9 mouse cellular contexts compared by ENCODE assay signal in the genomic region with DNA sequence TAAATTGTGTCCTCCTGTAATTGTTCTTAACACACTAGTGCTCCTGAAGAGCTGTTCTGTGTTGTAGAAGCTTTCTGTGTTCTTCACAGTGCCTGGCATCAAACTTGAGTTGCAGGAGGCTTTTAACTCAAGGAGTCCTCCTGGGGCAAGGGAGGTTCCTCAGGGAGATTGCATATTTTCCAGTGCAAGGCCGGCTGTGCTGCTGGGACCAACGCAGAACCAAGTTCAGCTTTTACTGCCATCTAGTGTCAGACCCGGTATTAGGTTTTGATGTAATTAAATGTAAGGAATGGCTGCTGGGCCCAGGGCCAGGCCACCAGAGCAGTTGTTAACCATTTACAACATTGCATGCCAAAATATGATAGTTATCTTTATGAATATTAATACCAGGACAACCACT.
A peak's percentile ranks its signal among the peaks of the same experiment; 100 is the strongest.
DNase-seq lines count a peak whose midpoint lies in the region; ATAC-seq and TF ChIP-seq lines count a peak whose summit lies in the region.
"Had no signal": no experiment of that assay in that cellular context is flagged by ENCODE, and none has a peak within 500 bp of the region (broad histone marks: within the 10 kb centered on the region; RNA-seq: fewer than 3 reads in every experiment).

No protein-coding gene starts in this region.

- no peaks in the 10 kb centered on the region for H3K9me3 ChIP-seq in heart, embryonic 10.5 days
- H3K9me3 ChIP-seq in heart, postnatal 0 days (replicated peaks; ENCODE audit: control insufficient read depth, low read length): no peaks in the 10 kb centered on the region
- no peaks in the 10 kb centered on the region for H3K9me3 ChIP-seq in lung, embryonic 16.5 days (ENCODE audit: control insufficient read depth, low read length)
- H3K9me3 ChIP-seq: midbrain, embryonic 12.5 days had no signal

- 2% methylated on average over 3 of the region's 3 CpGs for WGBS in heart, embryonic 10.5 days
- 0% methylated on average over 3 of the region's 3 CpGs for WGBS in heart, postnatal 0 days
- 0% methylated on average over 3 of the region's 3 CpGs for WGBS in lung, embryonic 16.5 days

- H3K27me3 ChIP-seq in heart, embryonic 10.5 days (ENCODE audit: insufficient read depth, poor library complexity, severe bottlenecking): 0 out of 2 replicates have a peak, but pooled peaks cover 4% of the 10 kb centered on the region
- H3K27me3 ChIP-seq in heart, postnatal 0 days (ENCODE audit: control insufficient read depth, insufficient read depth, low read length): no peaks in the 10 kb centered on the region
- no peaks in the 10 kb centered on the region for H3K27me3 ChIP-seq in lung, embryonic 16.5 days (ENCODE audit: control insufficient read depth, insufficient read depth, low read depth, low read length)
- H3K27me3 ChIP-seq: midbrain, embryonic 12.5 days had no signal

- peak; percentile 75 for TF ChIP-seq CTCF in heart, postnatal 0 days (IDR thresholded peaks at IDR 0.05; ENCODE audit: low read depth)

- DNase-seq in heart, adult 11 months: peak; percentile 87
- DNase-seq in heart, embryonic 10.5 days (ENCODE audit: low spot score): no peak
- peak; percentile 35 for DNase-seq in T-cell, adult 2 months (ENCODE audit: low spot score)
- DNase-seq in heart, postnatal 0 days (ENCODE audit: low spot score): peak; percentile 83
- DNase-seq in layer of hippocampus, adult 11-12 months (ENCODE audit: low spot score): peak; percentile 63
- DNase-seq in right cerebral cortex, postnatal 25 days: peak; percentile 41

- peaks cover 8% of the 10 kb centered on the region for H3K4me1 ChIP-seq in heart, embryonic 10.5 days
- H3K4me1 ChIP-seq in heart, postnatal 0 days (ENCODE audit: control insufficient read depth, insufficient read depth): no peaks in the 10 kb centered on the region
- H3K4me1 ChIP-seq in lung, embryonic 16.5 days (replicated peaks; ENCODE audit: control insufficient read depth, insufficient read depth, low read length): peaks cover 8% of the 10 kb centered on the region
- H3K4me1 ChIP-seq: midbrain, embryonic 12.5 days had no signal

- no peak overlapping the region for H3K4me3 ChIP-seq in heart, embryonic 10.5 days
- H3K4me3 ChIP-seq in heart, postnatal 0 days (ENCODE audit: low read depth, low read length): no peak overlapping the region
- no peak overlapping the region for H3K4me3 ChIP-seq in lung, embryonic 16.5 days (ENCODE audit: low read length)
- H3K4me3 ChIP-seq: midbrain, embryonic 12.5 days had no signal

- no peaks in the 10 kb centered on the region for H3K36me3 ChIP-seq in heart, embryonic 10.5 days
- no peaks in the 10 kb centered on the region for H3K36me3 ChIP-seq in heart, postnatal 0 days (replicated peaks; ENCODE audit: control insufficient read depth, insufficient read depth, low read length)
- no peaks in the 10 kb centered on the region for H3K36me3 ChIP-seq in lung, embryonic 16.5 days (ENCODE audit: control insufficient read depth, insufficient read depth, low read length)
- H3K36me3 ChIP-seq: midbrain, embryonic 12.5 days had no signal

- no peak overlapping the region for H3K27ac ChIP-seq in heart, embryonic 10.5 days
- no peak overlapping the region for H3K27ac ChIP-seq in heart, postnatal 0 days (ENCODE audit: low read depth)
- H3K27ac ChIP-seq in lung, embryonic 16.5 days (ENCODE audit: low read length): no peak overlapping the region
- H3K27ac ChIP-seq: midbrain, embryonic 12.5 days had no signal

- ATAC-seq in common myeloid progenitor, adult 5-6 weeks (replicated peaks; ENCODE audit: low read depth, poor library complexity, severe bottlenecking): peak; percentile 88
- peak; percentile 49 for ATAC-seq in heart, postnatal 0 days (ENCODE audit: insufficient read depth, low read depth)
- peak; percentile 75; the same call in 1 of the 2 replicates for ATAC-seq in lung, embryonic 16.5 days (ENCODE audit: low read depth)

- no peak for TF ChIP-seq EP300 in heart, postnatal 0 days (IDR thresholded peaks at IDR 0.05; ENCODE audit: low read depth)

- no peak overlapping the region for H3K9ac ChIP-seq in heart, postnatal 0 days (replicated peaks; ENCODE audit: low read depth, low read length)
- no peak overlapping the region for H3K9ac ChIP-seq in lung, embryonic 16.5 days (ENCODE audit: low read length)
- H3K9ac ChIP-seq: midbrain, embryonic 12.5 days had no signal

- H3K4me2 ChIP-seq in heart, postnatal 0 days (ENCODE audit: low read depth, low read length): no peak overlapping the region
- no peak overlapping the region for H3K4me2 ChIP-seq in lung, embryonic 16.5 days (ENCODE audit: low read depth, low read length)
- H3K4me2 ChIP-seq: midbrain, embryonic 12.5 days had no signal
